Mouse (Mus musculus) cerebellum, adult 2 months (tissue): ENCODE measurements around the gene Gga2. TPM values are rescaled to one million over a fixed set of nuclear protein-coding genes. Genes with fewer than 3 reads are reported as not detected.

Source experiments
- DNase-seq, 2 experiments: peaks; one replicate each; pipeline ENCODE4 v3.0.0; 2021
- H3K27ac ChIP-seq: fragments of 200-500 bp; 2 replicates; pipeline ENCODE4 v1.5.1; 2012; ENCODE audit warnings: low read length, control low read depth, inconsistent platforms; ENCODE audit not compliant: insufficient read depth
- H3K27me3 ChIP-seq: fragments of 200-500 bp; 2 replicates; pipeline ENCODE4 v1.6.1; 2012; ENCODE audit warnings: inconsistent platforms, mild to moderate bottlenecking, low read length, moderate library complexity; ENCODE audit not compliant: control insufficient read depth, insufficient read depth
- H3K4me1 ChIP-seq: fragments of 200-500 bp; 2 replicates; pipeline ENCODE4 v1.6.1; 2011; ENCODE audit warnings: low read length; ENCODE audit not compliant: control insufficient read depth, insufficient read depth
- H3K4me3 ChIP-seq: fragments of 200-500 bp; replicated peaks from 2 replicates; pipeline ENCODE3; 2011; ENCODE audit warnings: mild to moderate bottlenecking, low read depth, low read length, control low read depth; ENCODE audit not compliant: insufficient read depth
- CTCF ChIP-seq: fragments of 200-500 bp; IDR thresholded peaks from 2 replicates; pipeline ENCODE4 v1.5.1; 2011; ENCODE audit warnings: low read depth, mild to moderate bottlenecking, control low read depth, low read length, moderate library complexity, borderline replicate concordance; ENCODE audit not compliant: insufficient read depth
- POLR2A ChIP-seq: fragments of 200-500 bp; IDR thresholded peaks from 2 replicates; pipeline ENCODE4 v1.6.1; 2011; ENCODE audit warnings: low read length, control low read depth, borderline replicate concordance; ENCODE audit not compliant: insufficient read depth
- WGBS: fragments of 180-500 bp; shearing (Covaris S2); methylation state at CpG from one replicate; pipeline ENCODE4 v1.1.7; 2018; 5-methylcytosine and 5-hydroxymethylcytosine counted together
- polyA plus RNA-seq: library from polyadenylated mRNA; depleted of rRNA; stranded (reverse); fragments of >200 nt; gene quantifications from 2 replicates; pipeline ENCODE4 v1.2.3, GENCODE M21; 2012; rRNA removed

Gene Gga2
- 22.8 and 23.1 TPM in 2 replicates for polyA plus RNA-seq

DNA sequence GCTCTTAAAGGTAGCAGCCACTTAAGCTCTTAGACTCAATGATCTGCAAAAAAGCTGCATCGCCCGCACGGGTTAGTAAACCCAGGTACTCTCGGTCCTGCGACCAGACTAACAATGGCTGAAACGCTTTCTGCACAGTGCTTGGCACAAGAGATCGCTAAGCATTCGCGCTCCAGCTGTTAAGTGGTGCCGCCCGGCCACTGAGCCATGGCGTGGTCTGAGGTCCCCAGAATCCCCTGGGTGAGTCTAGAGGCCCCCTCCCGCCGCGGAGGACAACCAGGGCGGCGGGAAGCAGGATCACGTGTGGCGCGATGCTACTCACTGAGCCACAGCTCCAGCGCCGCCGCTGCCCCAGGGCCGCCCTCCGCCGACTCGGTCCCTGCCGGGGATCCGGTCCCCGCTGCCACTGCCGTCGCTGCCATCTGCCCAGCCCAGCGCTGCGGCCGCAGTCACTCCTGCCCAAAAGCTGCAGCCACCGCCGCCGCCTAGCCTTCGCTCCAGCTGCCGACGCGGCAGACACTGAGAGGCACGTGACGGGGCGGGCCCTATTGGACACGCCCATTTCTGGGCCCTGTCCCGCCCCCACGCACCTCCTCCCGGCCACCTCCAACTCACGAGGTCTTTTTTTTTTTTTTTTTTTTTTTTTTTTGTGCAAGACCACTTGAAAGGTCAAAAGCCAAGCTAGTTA, at the start of gene Gga2:
Gene Gga2, minus strand, starts transcription at position 556 of the 688 bp plus-strand sequence.
- Histone ChIP-seq H3K27me3 (no peaks in the 10 kb centered on the region), H3K4me1 (peaks cover 2% of the 10 kb centered on the region), H3K27ac (peak within 1 kb of the TSS; percentile 83), H3K4me3 (peak within 1 kb of the TSS; percentile 95)
- DNase-seq = peak; percentile 87
- under 1% methylated on average over 50 of the region's 50 CpGs for WGBS
- TF ChIP-seq POLR2A (peak; percentile 87), CTCF (no peak)

DNA sequence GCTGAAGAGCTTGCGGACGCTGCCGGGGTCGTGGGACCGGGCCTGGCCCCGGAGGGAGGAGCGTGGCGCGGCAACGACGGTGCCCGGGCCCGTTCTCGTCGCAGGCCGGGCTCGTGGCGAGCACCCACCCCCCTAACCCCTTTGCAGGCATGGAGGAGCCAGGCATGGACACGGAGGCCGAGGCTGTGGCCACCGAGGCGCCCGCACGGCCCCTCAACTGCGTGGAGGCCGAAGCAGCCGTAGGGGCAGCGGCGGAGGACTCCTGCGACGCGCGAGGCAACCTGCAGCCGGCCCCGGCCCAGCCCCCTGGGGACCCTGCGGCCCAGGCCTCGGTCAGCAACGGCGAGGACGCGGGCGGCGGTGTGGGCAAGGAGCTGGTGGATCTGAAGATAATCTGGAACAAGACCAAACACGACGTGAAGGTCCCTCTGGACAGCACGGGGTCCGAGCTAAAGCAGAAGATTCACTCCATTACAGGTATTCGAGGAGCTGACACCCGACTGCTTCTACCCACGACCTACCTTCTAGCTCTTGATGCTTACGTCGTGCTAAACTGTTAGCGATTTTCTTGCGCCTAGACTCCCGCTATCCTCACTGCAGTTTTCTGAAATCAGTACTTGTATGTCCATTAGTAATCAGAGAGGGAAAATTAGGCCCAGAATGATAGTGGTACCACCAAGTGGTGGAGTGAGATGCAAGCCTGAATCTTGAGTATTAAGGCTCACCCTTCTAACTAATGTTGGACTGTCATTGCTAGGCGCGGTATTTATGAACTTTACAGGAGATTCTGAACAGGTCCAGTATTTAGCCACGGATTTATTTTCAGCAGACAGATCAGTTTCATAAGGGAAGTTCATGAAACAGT, 46.7 kb upstream of the Gga2 start:
- DNase-seq = no peak
- 2% methylated on average over 58 of the region's 58 CpGs for WGBS
- TF ChIP-seq POLR2A (no peak), CTCF (no peak)
- H3K4me1 ChIP-seq = peaks cover 3% of the 10 kb centered on the region
- peak overlapping the region; percentile 84 for H3K27ac ChIP-seq
- peak overlapping the region; percentile 79 for H3K4me3 ChIP-seq
- H3K27me3 ChIP-seq = no peaks in the 10 kb centered on the region

DNA sequence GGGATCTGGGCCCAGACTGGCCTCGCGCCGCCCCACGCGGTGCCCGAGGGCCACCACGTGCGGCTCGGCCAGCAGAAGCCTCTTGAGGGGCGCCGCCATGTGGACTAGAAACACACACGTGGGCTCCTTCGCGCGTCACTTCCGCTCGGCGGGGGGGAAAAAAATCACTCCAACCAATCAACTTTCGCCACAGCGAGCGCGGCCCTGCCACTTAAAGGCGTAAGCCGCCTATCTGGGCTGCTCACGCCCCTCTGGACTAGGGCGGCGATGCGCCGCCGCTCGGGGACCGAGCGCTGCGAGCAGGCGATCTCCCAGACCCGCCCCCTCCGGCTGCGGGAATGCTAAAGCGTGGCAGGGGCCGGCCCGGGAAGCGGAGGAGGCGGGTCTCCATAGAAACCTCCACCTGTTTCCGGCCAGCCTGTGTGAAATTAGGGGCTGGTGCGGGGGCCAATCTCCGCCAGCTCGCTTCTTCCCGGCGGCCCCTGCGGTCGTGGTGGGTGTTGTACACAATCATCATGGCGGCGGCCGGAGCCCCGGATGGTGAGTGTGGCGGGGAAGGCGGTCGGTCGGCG, 46.0 kb upstream of the Gga2 start, which contains the start of the genes Ubfd1 and Ears2:
Gene Ubfd1, plus strand, starts transcription at position 231 of the 572 bp plus-strand sequence.
Gene Ears2, minus strand, starts transcription at position 319 of the 572 bp plus-strand sequence.
- H3K27me3 ChIP-seq = no peaks in the 10 kb centered on the region
- H3K4me3 ChIP-seq = peak within 1 kb of the TSS; percentile 79
- DNase-seq = peak; percentile 96 to 99
- peak within 1 kb of the TSS; percentile 84 for H3K27ac ChIP-seq
- TF ChIP-seq POLR2A (peak; percentile 26; the same call in 1 of the 2 replicates), CTCF (no peak)
- WGBS = under 1% methylated on average over 58 of the region's 60 CpGs
- H3K4me1 ChIP-seq = peaks cover 3% of the 10 kb centered on the region

DNA sequence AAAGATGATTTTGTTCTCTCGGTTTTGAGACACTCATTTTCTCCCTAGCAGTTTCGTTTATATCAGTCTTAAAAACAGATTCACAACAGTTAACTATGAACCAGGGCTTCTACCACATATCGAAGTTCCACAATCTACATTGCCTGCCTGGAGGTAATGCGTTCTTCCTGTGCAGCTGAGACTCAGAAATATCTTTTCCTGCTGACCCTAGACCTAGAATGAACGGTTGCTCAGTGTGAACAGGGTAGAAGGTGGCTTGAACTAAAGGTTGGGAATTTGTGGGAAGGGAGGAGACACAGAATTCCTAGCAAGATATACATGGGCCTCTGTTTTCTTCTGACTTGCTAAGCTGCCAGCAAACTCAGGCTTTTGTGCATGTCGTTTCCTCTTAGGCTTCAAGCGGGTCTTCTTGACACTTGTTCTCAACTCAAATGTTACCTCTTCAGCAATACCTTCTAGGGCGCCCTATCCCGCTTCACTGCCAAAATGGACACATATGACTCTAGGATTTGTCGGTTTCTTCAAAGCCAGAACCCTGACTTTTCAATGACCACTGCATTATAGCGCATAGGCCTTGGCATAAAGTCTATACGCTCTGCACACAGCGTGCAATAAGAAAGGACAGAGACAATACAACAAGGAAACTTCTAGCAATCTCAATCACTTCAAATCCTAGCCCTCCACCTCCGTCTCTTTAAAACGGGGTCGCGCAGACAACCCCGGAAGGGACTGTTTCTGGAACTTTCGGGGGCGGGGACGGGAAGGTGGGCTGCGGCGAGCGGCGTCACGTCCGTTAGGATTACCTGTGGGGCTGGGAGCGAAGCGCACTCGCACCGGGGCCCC, 45.3 kb upstream of the Gga2 start:
- H3K27ac ChIP-seq = peak overlapping the region; percentile 84
- H3K27me3 ChIP-seq = no peaks in the 10 kb centered on the region
- H3K4me3 ChIP-seq = peak overlapping the region; percentile 79
- peaks cover 3% of the 10 kb centered on the region; the same call in 1 of the 2 replicates for H3K4me1 ChIP-seq
- 15% methylated on average over 31 of the region's 31 CpGs for WGBS
- no peak for TF ChIP-seq CTCF
- TF ChIP-seq POLR2A = no peak
- DNase-seq = no peak

DNA sequence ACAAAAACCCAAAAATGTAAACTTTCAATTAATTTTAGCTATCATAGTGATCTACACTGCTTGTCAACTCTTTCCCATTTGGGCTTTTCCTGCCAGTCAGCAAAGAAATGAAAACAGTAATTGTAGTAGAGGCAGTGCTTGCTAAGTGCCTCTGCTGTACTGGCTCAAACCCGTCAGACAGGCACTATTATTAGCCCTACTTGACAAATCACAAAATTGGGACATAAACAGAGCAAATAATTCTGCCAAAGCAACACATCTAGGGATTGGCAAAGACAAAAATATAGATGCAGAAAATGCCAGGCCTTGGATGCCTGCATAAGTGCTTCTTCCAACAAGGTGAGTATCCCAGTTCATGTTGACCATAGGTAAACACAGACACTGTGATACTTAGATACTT, 44.6 kb upstream of the Gga2 start:
- 76% methylated on average over 1 of the region's 1 CpGs for WGBS
- H3K27me3 ChIP-seq = no peaks in the 10 kb centered on the region
- no peak overlapping the region for H3K27ac ChIP-seq
- H3K4me1 ChIP-seq = peaks cover 3% of the 10 kb centered on the region; the same call in 1 of the 2 replicates
- no peak overlapping the region for H3K4me3 ChIP-seq
- TF ChIP-seq CTCF = no peak
- no peak for TF ChIP-seq POLR2A
- no peak for DNase-seq

DNA sequence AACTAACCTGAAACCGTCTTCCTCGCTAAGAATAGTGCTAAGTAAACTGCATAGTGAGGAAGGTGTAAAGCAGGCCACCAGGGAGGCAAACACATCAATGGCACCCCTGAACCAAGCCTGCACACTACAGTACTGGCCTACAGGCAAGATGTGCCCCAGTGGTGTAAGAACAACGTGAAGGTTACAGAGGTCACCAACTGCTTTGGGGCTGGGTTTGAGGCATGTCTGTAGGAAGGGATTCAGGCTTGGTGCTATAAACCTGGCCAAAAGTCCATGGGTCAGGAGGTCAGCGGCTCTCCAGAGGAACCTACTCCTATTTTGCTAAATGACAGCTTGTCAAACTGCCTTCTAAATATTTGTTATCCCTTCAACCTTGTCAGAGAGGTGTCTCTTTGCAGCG, 35.6 kb upstream of the Gga2 start:
- H3K4me1 ChIP-seq = no peaks in the 10 kb centered on the region
- no peak for DNase-seq
- TF ChIP-seq CTCF (no peak), POLR2A (no peak)
- WGBS = 93% methylated on average over 5 of the region's 5 CpGs
- H3K27ac ChIP-seq = no peak overlapping the region
- no peaks in the 10 kb centered on the region for H3K27me3 ChIP-seq
- no peak overlapping the region for H3K4me3 ChIP-seq

DNA sequence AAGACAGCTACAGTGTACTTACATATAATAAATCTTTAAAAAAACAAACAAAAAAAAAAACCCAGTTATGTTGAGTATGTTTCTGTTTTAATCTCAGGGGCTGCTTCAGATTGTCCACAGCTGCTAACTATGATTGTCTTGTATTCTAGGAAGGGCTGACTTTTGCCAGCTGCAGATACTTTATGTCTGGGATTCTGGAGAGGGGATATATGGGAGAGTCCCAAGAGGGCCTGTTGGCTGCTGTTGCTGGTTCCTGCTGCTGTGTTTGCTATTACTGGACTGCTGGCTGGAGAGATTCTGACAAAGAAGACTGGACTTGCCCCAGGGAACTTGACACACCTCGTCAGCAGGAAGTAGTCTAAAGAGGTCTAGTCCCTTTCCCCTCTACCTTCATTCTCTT, 29.8 kb upstream of the Gga2 start:
- WGBS = 61% methylated on average over 1 of the region's 1 CpGs
- H3K27ac ChIP-seq = no peak overlapping the region

More for the DNA sequence above, 29.8 kb upstream of the Gga2 start:
- H3K27me3 ChIP-seq = no peaks in the 10 kb centered on the region
- no peak overlapping the region for H3K4me3 ChIP-seq
- H3K4me1 ChIP-seq = no peaks in the 10 kb centered on the region
- no peak for DNase-seq
- TF ChIP-seq POLR2A = no peak
- no peak for TF ChIP-seq CTCF
